Mouse (Mus musculus) ovary, postnatal 10 days (tissue): ENCODE results near the gene Plp2.
A peak's percentile ranks its signal among the peaks of the same experiment; 100 is the strongest.
"Not testable (repeated sequence)": the region's sequence is repeated elsewhere in the genome, so short reads cannot be mapped to it uniquely, and the experiment has no call there.

ENCODE experiments used
- DNase-seq: peaks from one replicate; pipeline ENCODE4 v3.0.0; 2022; ENCODE audit warnings: low spot score

Plp2 gene

GRCm38 (mm10) chrX:7670921-7671623 lies at the start of gene Plp2:
Gene Plp2, minus strand, starts transcription at chrX:7671390.
- DNase-seq = no peak

- not testable (repeated sequence) for DNase-seq
These were observed 44.9 kb upstream of the Plp2 start for GRCm38 (mm10) chrX:7716058-7716457.

DNA sequence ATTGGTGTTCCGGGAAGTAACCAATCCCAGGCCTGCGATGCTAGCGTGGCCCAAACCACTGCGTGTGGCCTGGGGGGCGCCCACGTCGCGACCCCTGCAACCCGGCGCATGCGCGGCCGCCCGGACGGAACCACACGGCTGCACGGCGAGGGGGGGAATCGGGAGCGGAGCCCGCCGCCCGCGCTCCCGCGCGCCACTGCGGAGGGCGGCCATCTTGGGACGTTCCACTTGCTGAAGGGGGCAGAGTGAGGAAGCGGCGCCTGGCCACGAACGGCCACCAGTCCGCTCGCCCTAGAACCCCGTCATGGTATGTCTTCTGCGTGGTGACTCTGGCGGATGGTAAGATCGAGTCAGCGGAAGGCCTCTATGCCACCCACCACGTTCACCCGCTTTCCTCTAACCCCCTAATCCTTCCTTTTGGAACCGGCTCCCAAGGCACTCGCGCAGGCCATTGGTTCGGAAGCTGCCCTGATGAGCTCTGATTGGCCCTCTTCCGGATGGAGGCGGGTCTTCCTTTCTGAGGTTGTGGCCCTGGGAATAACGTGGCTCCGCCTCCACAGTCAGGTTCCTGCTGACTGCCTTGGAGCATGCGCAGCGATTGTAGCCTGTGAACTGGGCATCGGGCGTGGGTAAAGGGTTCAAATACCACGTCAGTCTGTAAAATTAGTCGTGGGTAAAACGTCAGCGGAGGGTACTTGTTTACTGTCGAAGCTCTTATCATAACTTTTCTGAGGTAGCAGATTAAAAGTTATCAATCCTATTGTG lies 43.1 kb upstream of the Plp2 start, which contains the start of gene Wdr45:
Wdr45 (plus strand) TSS at position 199 of the 765 bp plus-strand sequence.
- peak; percentile 52 for DNase-seq

- not testable (repeated sequence) for DNase-seq
These were observed 42.6 kb upstream of the Plp2 start for GRCm38 (mm10) chrX:7713764-7714134.

- peak; percentile 12 for DNase-seq
These were observed 25.8 kb upstream of the Plp2 start, which contains the start of gene Gpkow for GRCm38 (mm10) chrX:7696954-7697381. Gene Gpkow, plus strand, starts transcription at chrX:7697131.

GRCm38 (mm10) chrX:7696520-7696919 lies 25.3 kb upstream of the Plp2 start:
- no peak for DNase-seq

DNA sequence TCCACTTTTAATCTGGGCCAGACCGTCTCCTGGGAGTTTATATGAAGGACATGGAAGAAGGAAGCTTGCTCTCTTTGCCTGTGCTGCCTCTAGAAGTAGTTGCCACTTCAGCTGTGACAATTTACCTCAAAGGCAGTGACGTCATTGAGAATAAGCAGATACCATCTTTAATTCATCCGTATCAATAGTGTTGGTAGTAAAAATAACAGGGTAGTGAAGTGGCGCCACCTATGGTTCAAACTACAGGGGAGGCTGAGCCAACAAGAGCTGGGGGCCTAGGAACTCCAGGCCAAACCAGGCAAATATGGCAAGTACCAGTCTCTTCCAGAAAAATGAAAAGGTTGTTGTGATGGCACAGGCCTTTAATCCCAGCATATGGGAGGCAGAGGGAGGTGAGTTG lies 21.7 kb upstream of the Plp2 start:
- DNase-seq = no peak

DNA sequence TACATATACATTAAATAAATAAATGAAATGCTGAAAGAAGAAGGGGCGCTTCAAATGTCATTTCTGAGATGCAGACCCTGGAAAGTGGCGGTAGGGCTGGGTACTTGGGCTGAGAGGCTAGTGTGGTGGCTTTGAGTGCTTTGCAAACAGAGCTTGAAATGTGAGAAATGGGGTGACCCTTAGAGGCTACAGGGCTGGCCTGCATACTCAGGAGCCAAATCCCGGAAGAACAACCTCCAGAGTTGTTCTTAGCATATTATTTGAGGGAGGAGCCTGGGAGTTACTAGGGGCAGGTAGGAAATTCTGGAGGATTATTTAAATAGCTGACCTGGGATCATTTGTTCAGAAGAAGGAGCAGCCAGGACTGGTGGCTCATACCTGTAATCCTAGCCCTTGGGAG lies 19.3 kb upstream of the Plp2 start:
- no peak for DNase-seq

DNA sequence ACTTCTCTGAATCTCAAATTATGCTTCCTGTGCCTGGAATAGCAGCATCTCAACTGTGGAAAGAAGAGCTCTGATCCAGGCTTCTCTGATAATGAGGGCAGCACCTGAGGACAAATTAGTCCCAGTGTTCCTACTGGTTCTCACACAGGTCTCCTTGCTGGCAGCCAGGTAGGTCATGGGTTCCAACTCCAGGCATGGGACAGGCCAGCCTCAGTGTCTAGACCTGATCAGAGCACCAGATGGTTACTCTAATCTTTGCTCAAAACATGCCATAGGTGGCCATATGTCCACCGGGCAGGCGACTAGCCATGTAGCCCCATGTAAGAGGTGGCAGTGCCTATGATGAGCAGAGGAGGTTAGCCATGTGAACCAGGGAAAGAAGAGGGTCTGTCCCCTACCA lies 17.1 kb upstream of the Plp2 start:
- DNase-seq = no peak

DNA sequence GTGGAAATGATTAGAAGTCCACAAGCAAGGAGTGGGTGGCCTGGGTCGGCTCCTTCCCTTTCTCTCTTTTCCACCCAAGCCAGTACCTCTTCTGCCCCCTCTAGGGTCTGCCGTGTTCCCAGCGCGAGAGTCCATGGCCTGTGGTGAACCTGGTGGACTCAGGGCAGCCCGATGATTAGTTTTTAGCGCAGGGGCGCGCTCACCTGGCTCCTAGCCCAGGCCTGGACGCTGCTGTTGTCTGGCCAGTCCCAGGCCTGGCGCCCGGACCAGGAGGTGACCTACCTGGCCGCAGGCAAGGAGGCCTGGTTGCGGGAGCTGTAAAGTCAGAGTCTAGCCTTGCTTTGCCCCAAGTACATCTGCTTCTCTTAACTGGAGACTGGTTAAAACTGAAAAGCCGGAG lies 9.7 kb upstream of the Plp2 start, which contains the start of gene Magix:
Magix (minus strand) TSS at position 388 of the 400 bp plus-strand sequence.
- DNase-seq = no peak

DNA sequence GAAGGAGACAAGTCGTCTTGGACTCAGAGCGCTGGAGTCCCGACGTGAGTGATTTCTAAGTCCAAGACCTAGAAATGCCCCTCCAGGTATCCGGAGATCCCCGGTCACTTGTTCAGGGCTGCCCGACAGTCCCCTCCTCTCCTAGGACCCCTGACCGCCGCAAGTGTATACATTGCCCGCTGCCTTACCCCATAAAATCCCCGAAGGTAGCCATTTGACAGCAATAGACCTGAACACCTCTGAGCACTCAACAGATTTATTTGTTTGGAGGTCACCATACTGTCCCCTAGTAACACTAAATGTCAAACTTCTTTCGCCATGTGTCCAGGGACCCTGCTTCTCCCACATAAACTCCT lies 8.8 kb upstream of the Plp2 start:
- DNase-seq = no peak

DNA sequence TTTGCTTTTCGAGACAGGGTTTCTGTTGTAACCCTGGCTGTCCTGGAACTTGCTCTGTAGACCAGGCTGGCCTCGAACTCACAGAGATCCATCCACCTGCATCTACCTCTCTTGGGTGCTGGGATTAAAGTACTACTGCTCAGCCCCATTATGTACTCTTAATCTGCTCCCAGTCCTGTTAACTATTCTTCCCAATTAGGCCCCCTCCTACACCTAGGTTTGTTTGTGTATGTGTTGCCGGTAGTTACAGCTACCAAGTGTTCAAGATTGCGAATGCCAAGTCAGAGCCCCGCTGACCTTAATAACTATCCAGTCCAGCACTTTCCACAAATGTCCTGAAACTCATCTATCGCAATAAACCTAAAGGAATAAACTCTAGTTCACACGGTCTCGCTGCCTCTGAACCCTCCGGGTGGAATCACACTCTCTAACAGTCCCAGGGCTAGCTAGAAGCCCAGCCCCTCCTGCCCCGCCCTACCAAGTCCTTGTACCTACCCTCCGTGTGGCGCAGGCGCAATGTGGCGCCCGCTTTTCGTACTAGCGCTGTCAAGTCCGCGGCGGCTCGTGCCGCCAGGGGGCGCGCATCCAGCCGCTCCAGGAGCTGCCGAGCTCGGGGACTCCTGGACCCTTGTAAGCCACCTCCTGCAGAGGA lies 8.3 kb upstream of the Plp2 start:
- peak; percentile 69 for DNase-seq

DNA sequence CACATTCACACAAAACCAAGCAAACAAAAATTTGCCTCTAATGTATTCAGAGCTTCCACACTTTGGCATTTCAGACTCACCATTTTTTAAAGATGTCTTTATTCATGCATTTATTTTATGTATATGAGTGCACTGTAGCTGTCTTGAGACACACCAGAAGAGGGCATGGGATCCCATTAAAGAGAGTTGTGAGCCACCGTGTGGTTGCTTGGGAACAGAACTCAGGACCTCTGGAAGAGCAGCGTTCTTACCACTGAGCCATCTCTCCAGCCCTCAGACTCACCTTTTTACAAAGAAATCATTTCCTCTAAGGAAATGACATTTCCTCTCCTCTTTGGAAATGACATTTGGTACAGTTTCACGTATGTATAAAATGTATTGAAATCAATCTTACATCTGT lies 7.8 kb upstream of the Plp2 start:
- DNase-seq = no peak

DNA sequence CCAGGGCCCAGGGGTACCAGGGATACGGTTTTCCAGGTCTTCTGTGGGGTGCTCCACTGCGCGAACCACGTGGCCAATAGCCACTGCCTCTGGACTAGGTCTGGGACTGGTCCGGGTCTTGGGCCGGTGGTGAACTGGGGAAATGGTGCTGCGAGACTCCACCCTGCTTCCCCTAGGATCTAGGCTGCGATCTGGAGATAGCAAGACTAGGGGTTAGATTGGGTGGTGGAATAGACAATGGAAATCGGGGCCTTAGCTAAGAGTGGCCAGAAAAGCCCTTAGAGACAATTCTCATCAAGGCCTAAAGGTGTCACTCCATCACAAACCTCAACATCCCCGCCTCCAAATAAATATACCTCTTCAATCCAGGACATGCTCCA lies 3.8 kb upstream of the Plp2 start:
- DNase-seq = no peak

- no peak for DNase-seq
These were observed 3.3 kb upstream of the Plp2 start for GRCm38 (mm10) chrX:7674284-7675000.

DNA sequence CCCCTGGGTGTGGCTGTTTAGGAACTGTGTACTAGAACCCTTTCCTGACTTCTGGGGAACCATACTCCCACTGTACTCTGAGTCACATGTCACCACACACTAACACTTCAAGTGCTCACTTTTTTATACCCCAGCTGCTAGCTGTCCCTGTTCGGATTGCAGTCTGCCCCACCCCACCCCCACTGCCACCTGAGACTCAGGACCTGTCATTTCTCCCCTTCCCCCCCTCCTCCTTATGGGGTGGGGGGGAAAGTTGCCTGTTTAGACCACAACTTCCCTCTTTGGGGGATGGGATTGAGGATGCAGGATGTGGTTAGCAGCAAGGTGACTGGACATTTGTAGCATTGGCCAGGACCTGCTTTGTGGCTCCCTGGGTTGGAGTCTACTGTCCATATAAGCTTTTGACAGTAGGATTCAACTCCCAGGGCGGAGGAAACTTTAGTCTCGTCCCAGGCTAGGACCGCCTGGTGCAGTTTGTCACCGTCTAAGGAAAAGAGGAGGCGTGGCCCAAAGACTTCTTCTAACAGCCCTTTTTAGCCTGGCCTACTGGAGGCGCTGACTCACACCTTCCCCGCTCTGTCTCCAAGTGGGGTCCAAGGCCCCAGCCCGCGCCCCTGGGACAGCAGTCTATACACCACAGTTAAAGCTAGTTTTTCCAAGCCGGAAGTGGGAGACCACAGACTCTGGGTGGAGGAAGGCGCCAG lies 2.5 kb upstream of the Plp2 start:
- no peak for DNase-seq

DNA sequence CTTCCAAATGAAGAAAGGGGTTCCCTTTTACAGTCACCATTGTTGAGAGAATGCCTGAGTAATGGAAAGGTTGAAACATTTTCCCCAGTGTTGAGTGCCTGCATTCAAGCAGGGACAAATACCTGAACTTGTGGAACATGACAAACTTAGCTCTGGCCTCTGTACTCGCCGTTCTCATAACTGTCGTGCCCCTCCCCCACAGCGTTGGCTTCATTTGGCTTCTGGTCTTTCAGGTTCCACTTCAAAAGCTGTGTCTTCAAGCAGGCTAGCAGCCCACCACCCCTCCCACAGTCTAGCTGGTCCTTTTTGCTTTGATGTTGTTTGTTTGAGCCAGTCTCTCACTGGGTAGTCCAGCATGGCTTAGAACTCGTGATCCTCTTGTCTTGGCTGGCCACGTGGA lies 1.5 kb upstream of the Plp2 start:
- no peak for DNase-seq

GRCm38 (mm10) chrX:7670390-7670881 lies 754 bp downstream of the Plp2 start:
- DNase-seq = no peak

- DNase-seq = no peak
These were observed 5.3 kb downstream of the Plp2 start for GRCm38 (mm10) chrX:7665739-7666502.

DNA sequence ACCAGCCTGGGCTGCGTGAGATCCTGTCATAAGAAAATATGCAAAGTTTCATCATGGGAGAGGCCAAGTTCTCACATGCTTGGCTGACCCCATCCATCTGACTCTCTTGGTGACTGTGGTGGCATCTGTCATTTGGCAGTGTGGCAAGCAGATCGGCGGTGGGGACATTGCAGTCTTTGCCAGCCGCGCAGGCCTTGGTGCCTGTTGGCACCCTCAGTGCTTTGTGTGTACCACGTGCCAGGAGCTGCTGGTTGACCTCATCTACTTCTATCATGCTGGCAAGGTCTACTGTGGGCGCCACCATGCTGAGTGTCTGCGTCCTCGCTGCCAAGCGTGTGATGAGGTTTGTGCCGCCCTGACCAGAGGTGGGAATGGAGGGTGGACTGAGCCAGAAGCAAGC lies 6.4 kb downstream of the Plp2 start:
- no peak for DNase-seq

GRCm38 (mm10) chrX:7662936-7663335 lies 8.3 kb downstream of the Plp2 start:
- DNase-seq = no peak
